Mouse (Mus musculus): Measurements from ENCODE around the gene 9930111J21Rik2.
"Not testable (repeated sequence)": the region's sequence is repeated elsewhere in the genome, so short reads cannot be mapped to it uniquely, and the experiment has no call there.

The 9930111J21Rik2 gene

DNA sequence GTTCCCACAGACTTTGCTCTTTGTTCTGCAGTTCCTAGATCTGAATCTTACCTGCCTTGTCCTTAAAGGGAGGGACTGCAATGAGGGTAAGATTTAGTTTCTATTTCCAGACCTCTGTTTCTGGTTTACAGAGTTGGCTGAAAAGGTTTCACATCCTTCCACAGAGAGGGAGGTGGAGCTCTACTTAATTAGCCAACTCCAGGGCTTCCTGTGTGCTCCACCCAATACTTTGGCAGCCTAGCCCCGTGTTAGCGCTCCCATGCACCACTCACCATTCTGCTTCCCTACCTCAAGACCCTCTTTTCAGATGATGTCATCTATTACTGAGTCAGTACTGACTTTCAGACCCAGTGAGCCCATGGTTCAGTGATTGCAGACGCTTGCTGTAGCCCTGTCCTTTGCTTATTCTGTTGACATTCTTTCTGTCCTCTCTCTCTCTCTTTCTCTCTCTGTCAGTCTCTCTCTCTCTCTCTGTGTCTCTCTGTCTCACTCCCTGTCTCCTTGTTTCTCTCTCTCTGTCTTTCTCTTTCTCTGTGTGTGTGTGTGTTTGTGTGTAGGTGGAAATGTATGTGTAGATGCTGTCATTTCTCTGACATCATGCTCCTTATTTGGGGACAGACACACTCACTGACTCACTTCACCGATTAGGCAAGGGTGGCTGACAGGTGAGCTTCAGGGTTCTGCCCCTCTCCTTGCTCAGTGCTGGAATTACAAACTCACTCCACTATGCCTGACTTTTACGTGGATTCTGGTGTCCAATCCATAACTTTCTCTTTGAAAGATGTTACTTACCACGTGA lies at the start of gene 9930111J21Rik2:
9930111J21Rik2 (minus strand) TSS at position 150 of the 799 bp plus-strand sequence.
- DNase-seq (ENCODE audit: low spot score in 2 of 2): not testable (repeated sequence)

DNA sequence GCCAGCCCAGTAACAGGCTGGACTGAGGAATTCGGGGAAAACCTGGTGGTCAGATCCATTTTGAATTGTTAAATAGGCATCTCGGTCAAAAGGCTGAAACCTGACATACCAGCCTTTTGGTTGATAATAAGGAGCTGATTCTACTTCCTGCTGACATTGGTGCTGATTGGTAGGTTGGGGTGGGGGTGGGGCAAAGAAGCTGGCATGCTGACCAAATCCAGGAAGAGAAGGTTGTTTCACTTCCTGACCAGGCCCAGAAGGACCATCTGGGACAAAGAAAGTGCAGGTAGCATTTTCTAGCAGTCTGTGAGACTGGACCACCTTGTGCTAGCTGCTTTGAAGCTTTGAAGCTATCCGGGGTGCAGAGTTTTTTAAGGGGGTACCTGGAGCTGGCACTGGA lies 49.4 kb upstream of the 9930111J21Rik2 start:
- DNase-seq (ENCODE audit: low spot score in 2 of 2): no peak

DNA sequence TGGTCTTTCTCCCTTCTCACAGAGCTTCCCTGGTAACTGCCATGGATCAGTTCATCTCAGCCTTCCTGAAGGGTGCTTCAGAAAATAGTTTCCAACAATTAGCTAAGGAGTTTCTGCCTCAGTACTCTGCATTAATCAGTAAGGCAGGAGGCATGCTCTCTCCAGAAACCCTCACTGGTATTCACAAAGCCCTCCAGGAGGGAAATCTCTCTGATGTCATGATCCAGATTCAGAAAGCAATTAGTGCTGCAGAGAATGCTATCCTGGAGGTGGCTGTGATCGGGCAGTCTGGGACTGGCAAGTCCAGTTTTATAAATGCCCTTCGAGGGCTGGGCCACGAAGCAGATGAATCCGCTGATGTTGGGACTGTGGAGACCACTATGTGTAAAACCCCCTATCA lies 44.3 kb upstream of the 9930111J21Rik2 start:
- peak in 1 of 2 experiments; percentile 47 for DNase-seq (ENCODE audit: low spot score in 2 of 2)

DNA sequence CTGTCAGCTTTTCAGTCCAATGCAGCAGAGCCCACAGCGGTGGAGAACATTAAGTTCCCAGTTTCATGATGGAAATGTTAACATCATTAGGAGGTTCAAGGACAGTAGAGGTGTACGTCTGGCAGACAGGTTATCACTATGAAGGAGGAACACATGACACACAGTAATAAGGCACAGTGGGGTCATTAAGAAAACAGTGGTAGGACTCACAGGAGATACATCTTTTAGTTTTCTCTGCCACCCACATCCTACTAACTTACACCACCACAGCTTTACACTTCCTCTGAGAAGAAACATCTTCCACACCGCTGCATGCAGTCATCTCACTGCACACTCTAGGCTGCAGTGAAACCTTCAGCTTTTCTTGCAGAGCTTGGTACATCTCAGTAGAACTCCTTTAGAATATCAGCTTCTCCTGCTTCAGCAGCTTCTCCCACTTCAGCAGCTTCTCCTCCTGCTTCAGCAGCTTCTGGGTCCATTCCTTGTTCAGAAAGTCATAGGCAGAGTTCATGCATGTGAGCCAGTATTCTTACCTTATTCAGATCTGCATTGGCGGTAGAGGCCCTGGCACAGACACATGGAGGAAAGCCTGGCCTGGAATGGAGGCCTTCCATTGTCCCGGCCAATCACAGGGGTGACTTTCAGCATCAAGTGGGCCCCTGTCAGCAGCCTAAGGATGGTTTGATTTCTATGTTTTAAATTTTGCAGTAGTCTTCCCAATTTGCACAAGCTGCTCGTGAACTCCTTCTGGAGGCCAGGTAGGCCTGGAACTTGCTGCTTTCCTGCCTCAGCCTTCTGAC lies 43.0 kb upstream of the 9930111J21Rik2 start:
- DNase-seq (ENCODE audit: low spot score in 2 of 2): peak in 1 of 2 experiments; percentile 52

GRCm38 (mm10) chr11:49092786-49093185 lies 41.7 kb upstream of the 9930111J21Rik2 start:
- peak in 1 of 2 experiments; percentile 35 for DNase-seq (ENCODE audit: low spot score in 2 of 2)

- peak in 1 of 2 experiments; percentile 52 for DNase-seq (ENCODE audit: low spot score in 2 of 2)
Observed at GRCm38 (mm10) chr11:49092053-49092586, 41.1 kb upstream of the 9930111J21Rik2 start.

GRCm38 (mm10) chr11:49091171-49091570 lies 40.1 kb upstream of the 9930111J21Rik2 start:
- no peak for DNase-seq (ENCODE audit: low spot score in 2 of 2)

DNA sequence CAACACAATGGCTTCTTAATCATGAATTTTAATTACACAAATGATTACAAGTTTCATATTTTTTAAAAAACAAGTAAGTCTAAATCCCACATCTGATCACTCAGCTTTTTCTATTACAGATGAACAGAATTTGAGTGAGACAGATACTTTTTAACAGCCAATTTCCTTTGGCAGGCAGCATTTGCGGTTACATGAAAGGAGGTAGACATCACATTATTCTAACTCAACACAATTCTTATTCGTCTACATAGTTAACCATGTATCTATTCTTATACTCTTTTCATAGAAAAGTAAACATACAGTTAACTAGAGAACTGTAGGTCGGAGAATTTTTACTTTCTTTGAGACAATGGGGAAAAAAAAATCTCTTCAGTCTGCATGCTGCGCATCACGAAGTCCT lies 39.5 kb upstream of the 9930111J21Rik2 start:
- no peak for DNase-seq (ENCODE audit: low spot score in 2 of 2)

DNA sequence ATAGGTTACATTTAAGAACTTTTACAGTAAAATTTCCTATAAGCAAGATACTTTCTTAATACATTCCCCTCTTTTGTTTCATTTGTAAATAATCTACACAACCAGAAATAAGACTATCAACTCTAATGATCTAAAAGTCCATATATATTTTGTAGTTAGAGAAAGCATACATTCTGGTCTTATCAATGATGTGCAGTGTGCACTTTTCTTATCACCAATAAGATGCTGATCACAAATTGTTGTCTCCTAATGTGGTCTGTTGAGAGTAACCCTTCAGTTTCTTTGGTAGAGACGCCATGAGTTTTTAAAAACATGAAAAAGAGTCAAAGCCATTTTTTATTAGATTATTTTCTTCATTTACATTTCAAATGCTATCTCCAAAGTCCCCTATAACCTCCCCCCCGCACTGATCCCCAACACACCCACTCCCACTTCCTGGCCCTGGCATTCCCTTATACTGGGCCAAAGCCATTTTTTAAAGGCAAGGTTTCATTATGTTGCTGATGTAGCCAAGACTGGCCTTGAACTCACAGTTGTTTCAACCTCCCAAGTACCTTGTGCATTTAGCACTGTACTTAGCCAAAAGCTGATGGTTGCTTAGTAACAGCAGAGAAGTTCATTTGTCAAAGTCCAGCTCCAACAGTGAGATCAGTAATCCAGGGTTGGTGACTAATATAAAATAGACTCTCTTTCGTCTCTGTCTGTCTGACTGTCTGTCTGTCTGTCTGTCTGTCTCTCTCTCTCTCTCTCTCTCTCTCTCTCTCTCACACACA lies 38.9 kb upstream of the 9930111J21Rik2 start:
- peak in 1 of 2 experiments; percentile 50 for DNase-seq (ENCODE audit: low spot score in 2 of 2)

DNA sequence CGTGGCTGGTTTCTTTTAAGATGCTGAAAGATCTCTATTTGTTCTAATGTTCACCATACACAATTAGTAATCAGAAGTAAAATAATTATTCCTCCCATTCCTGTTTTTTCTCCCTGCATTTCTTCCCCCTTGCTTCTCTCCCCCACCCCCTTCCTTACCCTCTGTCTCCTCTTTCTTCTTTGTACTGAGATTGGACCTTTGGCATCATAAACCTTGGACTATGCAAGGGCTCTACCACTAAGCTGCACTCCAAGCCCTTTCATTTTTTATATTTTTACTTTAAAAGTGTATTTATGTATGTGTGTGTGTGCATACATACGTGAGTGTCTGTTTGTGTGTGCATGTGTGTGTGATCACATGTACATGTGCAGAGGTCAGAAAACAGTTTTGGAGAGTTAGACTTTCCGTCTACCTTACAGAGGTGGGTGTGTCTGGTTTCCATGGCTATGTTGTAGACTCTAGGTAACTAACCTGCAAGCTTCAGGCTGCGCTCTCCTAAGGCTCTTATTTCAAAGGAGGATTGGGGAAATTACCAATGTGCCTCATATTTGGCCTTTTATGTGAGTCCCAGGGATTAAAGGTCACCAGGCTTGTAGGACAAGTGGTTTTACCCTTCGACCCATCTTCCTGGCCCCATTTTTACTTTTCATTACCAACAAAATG lies 38.1 kb upstream of the 9930111J21Rik2 start:
- peak in 1 of 2 experiments; percentile 34 for DNase-seq (ENCODE audit: low spot score in 2 of 2)

DNA sequence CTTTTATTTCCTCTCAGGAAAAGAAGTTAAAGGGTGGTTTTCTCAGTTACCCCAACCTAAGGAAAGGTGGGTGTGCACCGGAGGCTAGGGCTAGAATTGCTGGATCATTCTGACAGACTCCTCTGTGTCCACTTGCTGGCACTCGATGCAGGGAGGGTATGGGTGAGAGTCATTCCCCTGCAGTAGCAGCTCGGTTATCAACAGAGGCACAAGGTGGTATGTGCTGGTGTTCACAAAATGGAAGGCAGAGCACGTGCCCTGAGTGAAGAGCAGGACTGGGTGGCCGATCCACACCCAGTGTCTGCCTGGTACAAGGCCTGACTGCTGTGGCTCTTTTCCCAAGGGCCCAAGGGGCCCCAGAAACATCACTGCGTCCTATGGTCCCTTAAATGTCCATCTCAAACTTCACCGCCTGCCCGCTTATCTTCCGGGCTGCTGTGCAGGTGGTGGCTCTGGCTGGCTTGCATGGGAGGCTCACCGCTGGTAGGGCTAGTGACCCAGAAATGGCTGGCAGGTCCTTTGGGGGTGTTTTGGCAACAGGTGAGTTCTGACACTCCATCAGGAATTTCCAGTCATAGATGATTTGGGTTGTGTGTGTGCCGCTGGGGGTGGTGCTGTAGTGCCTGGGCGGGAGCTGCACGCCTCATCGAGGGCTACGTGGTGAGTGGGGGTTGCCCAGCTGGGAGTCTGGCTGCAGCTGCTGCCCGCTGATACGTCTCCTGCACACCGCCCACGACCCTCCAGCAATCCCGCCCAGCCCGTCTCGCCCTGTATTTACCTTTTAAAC lies 37.0 kb upstream of the 9930111J21Rik2 start:
- peak; percentile 68 to 80 for DNase-seq (ENCODE audit: low spot score in 2 of 2)

DNA sequence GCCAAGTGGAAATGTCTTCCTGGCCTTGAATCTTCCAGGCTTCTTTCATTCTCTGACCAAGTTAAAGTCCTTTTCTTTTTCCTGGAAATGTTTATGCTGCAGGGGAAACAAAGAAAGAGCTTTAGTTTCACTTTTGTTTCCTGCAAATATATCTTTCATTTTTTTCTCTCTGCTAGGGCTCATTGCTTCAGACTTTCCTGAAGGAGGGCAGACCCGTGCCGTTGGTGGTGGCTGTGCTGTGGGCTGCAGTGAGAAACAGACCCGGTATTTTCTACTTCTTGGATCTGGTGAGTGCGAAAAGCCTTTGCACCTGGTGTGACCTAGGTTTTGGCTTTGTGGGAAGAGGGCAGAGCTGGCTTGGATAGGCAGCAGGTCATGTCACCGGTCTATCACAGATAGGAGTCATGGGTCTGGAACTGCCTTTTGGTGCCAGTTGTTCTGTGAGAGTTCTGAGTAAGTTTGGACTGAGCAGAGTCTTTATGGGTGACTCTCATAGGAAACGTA lies 35.9 kb upstream of the 9930111J21Rik2 start:
- no peak for DNase-seq (ENCODE audit: low spot score in 2 of 2)

- peak in 1 of 2 experiments; percentile 63 for DNase-seq (ENCODE audit: low spot score in 2 of 2)
Observed at GRCm38 (mm10) chr11:49084875-49085274, 33.8 kb upstream of the 9930111J21Rik2 start.

- peak in 1 of 2 experiments; percentile 42 for DNase-seq (ENCODE audit: low spot score in 2 of 2)
Observed at GRCm38 (mm10) chr11:49084385-49084784, 33.3 kb upstream of the 9930111J21Rik2 start.

DNA sequence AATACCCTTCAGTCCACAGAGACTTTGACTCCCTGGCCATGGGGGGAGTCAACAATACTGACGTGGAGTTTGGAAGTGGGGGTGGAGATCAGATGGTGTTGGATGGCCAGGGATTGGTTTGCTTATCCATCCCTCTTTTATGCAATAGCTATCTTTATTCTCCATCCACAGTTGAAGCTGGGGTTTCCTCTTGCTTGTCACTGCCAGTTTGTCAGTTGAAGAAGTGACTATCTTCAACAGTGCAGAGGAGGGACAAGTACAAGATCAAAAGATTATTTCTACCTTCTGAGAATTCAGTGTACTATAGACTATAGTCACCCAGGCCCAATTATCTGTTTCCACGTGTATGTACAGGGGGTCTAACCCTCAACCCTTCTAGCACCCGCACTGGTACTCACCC lies 32.8 kb upstream of the 9930111J21Rik2 start:
- DNase-seq (ENCODE audit: low spot score in 2 of 2): no peak

- no peak for DNase-seq (ENCODE audit: low spot score in 2 of 2)
Observed at GRCm38 (mm10) chr11:49083146-49083545, 32.1 kb upstream of the 9930111J21Rik2 start.

DNA sequence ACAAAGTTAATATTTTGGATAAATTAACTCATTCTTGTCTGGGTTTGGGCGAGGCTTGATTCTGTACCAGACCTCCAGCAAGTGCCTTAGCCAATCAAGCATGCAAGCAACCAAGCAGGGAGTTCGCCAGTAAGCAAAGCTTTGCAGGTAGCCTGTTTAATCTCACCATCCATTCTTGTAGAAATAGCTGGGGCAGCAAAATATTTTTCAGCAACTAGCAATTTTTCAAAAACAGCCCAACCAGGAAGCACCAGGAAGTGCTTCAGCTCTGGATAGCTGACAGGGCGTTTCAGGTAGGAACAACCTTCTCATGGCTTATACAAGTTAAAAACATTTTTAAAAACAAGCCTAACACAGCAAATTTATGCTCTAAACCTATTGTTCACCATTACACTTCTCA lies 30.8 kb upstream of the 9930111J21Rik2 start:
- DNase-seq (ENCODE audit: low spot score in 2 of 2): peak in 1 of 2 experiments; percentile 47

DNA sequence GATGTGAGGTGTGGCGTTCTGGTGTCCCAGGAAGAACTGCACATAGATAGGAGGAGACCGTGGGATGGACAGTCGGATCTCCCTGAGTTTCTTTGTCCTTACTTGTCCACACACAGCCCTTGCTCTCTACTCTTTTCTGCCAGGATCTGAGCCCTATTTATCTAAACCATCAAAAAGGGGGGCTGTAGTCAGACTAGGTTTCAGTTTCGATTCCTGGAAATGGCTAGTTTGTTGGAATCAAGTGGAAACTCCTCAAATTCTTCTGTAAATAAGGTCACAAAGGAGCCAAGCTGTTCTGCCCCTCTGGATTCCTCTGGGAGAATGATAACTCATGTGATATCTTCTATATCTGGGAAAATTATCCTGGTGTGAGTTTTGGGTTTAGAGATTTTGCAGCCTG lies 30.3 kb upstream of the 9930111J21Rik2 start:
- DNase-seq (ENCODE audit: low spot score in 2 of 2): peak in 1 of 2 experiments; percentile 52

GRCm38 (mm10) chr11:49080636-49081035 lies 29.6 kb upstream of the 9930111J21Rik2 start:
- peak in 1 of 2 experiments; percentile 46 for DNase-seq (ENCODE audit: low spot score in 2 of 2)

GRCm38 (mm10) chr11:49078719-49079118 lies 27.7 kb upstream of the 9930111J21Rik2 start:
- no peak for DNase-seq (ENCODE audit: low spot score in 2 of 2)

Measured in spleen, postnatal 4 days (tissue).